Mouse (Mus musculus) liver, embryonic 16.5 days (tissue): ENCODE data around the gene Pex7. TPM values are rescaled to one million over a fixed set of nuclear protein-coding genes. Genes with fewer than 3 reads are reported as not detected.
"Not testable (repeated sequence)": the region's sequence is repeated elsewhere in the genome, so short reads cannot be mapped to it uniquely, and the experiment has no call there.

ENCODE experiments used
- ATAC-seq: fragments of 200-750 bp; cut with Nextera tagmentation; 2 replicates; pipeline ENCODE4 v1.8.0; 2017; ENCODE audit warnings: low read depth, mild to moderate bottlenecking, moderate number of reproducible peaks, moderate library complexity
- H3K27ac ChIP-seq: fragments of 300-500 bp; sonication (generic); 2 replicates; pipeline ENCODE4 v1.5.1; 2014; ENCODE audit warnings: mild to moderate bottlenecking, low read length
- H3K27me3 ChIP-seq: fragments of 300-500 bp; sonication (generic); 2 replicates; pipeline ENCODE4 v1.6.1; 2014; ENCODE audit warnings: low read depth, low read length, mixed read lengths; ENCODE audit not compliant: control insufficient read depth, insufficient read depth
- H3K36me3 ChIP-seq: fragments of 300-500 bp; sonication (generic); 2 replicates; pipeline ENCODE4 v1.6.1; 2014; ENCODE audit warnings: mild to moderate bottlenecking; ENCODE audit not compliant: control insufficient read depth, insufficient read depth
- H3K4me1 ChIP-seq: fragments of 300-500 bp; sonication (generic); 2 replicates; pipeline ENCODE4 v1.6.1; 2014; ENCODE audit warnings: low read depth, low read length, mixed read lengths; ENCODE audit not compliant: control insufficient read depth
- H3K4me2 ChIP-seq: fragments of 300-500 bp; sonication (generic); 2 replicates; pipeline ENCODE4 v1.6.1; 2014; ENCODE audit warnings: low read depth, low read length, mixed read lengths
- H3K4me3 ChIP-seq: fragments of 300-500 bp; sonication (generic); 2 replicates; pipeline ENCODE4 v1.5.1; 2014; ENCODE audit warnings: low read depth, mild to moderate bottlenecking, low read length
- H3K9ac ChIP-seq: fragments of 300-500 bp; sonication (generic); 2 replicates; pipeline ENCODE4 v1.6.1; 2014; ENCODE audit warnings: low read depth, low read length
- H3K9me3 ChIP-seq: fragments of 300-500 bp; sonication (generic); replicated peaks from 2 replicates; pipeline ENCODE4 v1.6.1; 2016; ENCODE audit warnings: low read length; ENCODE audit not compliant: control insufficient read depth
- WGBS: fragments of 180-500 bp; shearing (Covaris S2); extraction: QIAGEN DNeasy Blood & Tissue Kit; methylation state at CpG from one replicate; pipeline ENCODE4 v1.1.7; 2014; ENCODE audit not compliant: insufficient replicate concordance; 5-methylcytosine and 5-hydroxymethylcytosine counted together
- polyA plus RNA-seq: library from polyadenylated mRNA; unstranded; fragments of >200 nt; fragmentation: Nextera tagmentation; extraction: Ambion mirVana; gene quantifications from 2 replicates; pipeline ENCODE4 v1.2.1, GENCODE M21; 2015

The Pex7 gene
- polyA plus RNA-seq, 1 experiment from 2014 or later, result 33.1 TPM

GRCm38 (mm10) chr10:19936961-19937708 lies 29.6 kb upstream of the Pex7 start:
- peak overlapping the region; percentile 23; the same call in 1 of the 2 replicates for H3K4me2 ChIP-seq
- no peak overlapping the region for H3K9ac ChIP-seq
- 55% methylated on average over 9 of the region's 9 CpGs for WGBS
- no peaks in the 10 kb centered on the region for H3K9me3 ChIP-seq
- no peaks in the 10 kb centered on the region for H3K36me3 ChIP-seq
- ATAC-seq, result no peak
- H3K4me1 ChIP-seq, result peaks cover 14% of the 10 kb centered on the region
- H3K27me3 ChIP-seq, result peaks cover 31% of the 10 kb centered on the region
- H3K4me3 ChIP-seq, result no peak overlapping the region
- H3K27ac ChIP-seq, result peak overlapping the region; percentile 46; the same call in 1 of the 2 replicates

- Histone ChIP-seq H3K27ac (no peak overlapping the region), H3K4me1 (peaks cover 14% of the 10 kb centered on the region), H3K4me3 (0 out of 2 replicates have a peak overlapping the region, but pooled peaks have one; percentile 5), H3K36me3 (no peaks in the 10 kb centered on the region), H3K27me3 (peaks cover 31% of the 10 kb centered on the region), H3K4me2 (peak overlapping the region; percentile 77; the same call in 1 of the 2 replicates), H3K9ac (no peak overlapping the region), H3K9me3 (no peaks in the 10 kb centered on the region)
- WGBS, result 55% methylated on average over 4 of the region's 4 CpGs
- no peak for ATAC-seq
Measured at GRCm38 (mm10) chr10:19935821-19936367, 28.4 kb upstream of the Pex7 start.

GRCm38 (mm10) chr10:19935295-19935623 lies 27.8 kb upstream of the Pex7 start:
- H3K4me1 ChIP-seq, result peaks cover 11% of the 10 kb centered on the region
- H3K4me2 ChIP-seq, result peak overlapping the region; percentile 77
- H3K9me3 ChIP-seq, result no peaks in the 10 kb centered on the region
- H3K9ac ChIP-seq, result no peak overlapping the region; the same call in 1 of the 2 replicates
- H3K27me3 ChIP-seq, result peaks cover 31% of the 10 kb centered on the region
- 6% methylated on average over 10 of the region's 10 CpGs for WGBS
- H3K27ac ChIP-seq, result no peak overlapping the region
- peak overlapping the region; percentile 69 for H3K4me3 ChIP-seq
- ATAC-seq, result no peak
- H3K36me3 ChIP-seq, result no peaks in the 10 kb centered on the region

- no peaks in the 10 kb centered on the region for H3K9me3 ChIP-seq
- peaks cover 6% of the 10 kb centered on the region for H3K4me1 ChIP-seq
- peak; percentile 17 for ATAC-seq
- H3K36me3 ChIP-seq, result no peaks in the 10 kb centered on the region
- H3K27ac ChIP-seq, result peak within 1 kb of the TSS; percentile 72
- H3K4me3 ChIP-seq, result peak within 1 kb of the TSS; percentile 69
- peaks cover 31% of the 10 kb centered on the region for H3K27me3 ChIP-seq
- H3K9ac ChIP-seq, result peak within 1 kb of the TSS; percentile 66
- WGBS, result 0% methylated on average over 71 of the region's 95 CpGs
- H3K4me2 ChIP-seq, result peak within 1 kb of the TSS; percentile 77
Measured at GRCm38 (mm10) chr10:19934384-19935294, 27.1 kb upstream of the Pex7 start, which contains the start of gene Map3k5. Map3k5 (plus strand) TSS chr10:19934472.

- H3K36me3 ChIP-seq, result no peaks in the 10 kb centered on the region
Measured at GRCm38 (mm10) chr10:19933511-19934383, 26.3 kb upstream of the Pex7 start.

GRCm38 (mm10) chr10:19932986-19933385 lies 25.5 kb upstream of the Pex7 start:
- no peaks in the 10 kb centered on the region; the same call in none of the 2 replicates for H3K4me1 ChIP-seq
- H3K4me2 ChIP-seq, result peak overlapping the region; percentile 77
- no peak for ATAC-seq
- H3K27ac ChIP-seq, result no peak overlapping the region
- no peaks in the 10 kb centered on the region for H3K36me3 ChIP-seq
- H3K9me3 ChIP-seq, result no peaks in the 10 kb centered on the region
- WGBS, result 36% methylated on average over 3 of the region's 3 CpGs
- H3K9ac ChIP-seq, result no peak overlapping the region
- peaks cover 31% of the 10 kb centered on the region for H3K27me3 ChIP-seq
- H3K4me3 ChIP-seq, result no peak overlapping the region

More at GRCm38 (mm10) chr10:19933511-19934383, 26.3 kb upstream of the Pex7 start:
- Histone ChIP-seq H3K9me3 (no peaks in the 10 kb centered on the region), H3K4me3 (peak overlapping the region; percentile 69), H3K4me1 (peaks cover 3% of the 10 kb centered on the region), H3K4me2 (peak overlapping the region; percentile 77), H3K9ac (peak overlapping the region; percentile 66), H3K27me3 (peaks cover 31% of the 10 kb centered on the region), H3K27ac (peak overlapping the region; percentile 72)
- peak; percentile 83 for ATAC-seq
- under 1% methylated on average over 88 of the region's 97 CpGs for WGBS

- ATAC-seq, result no peak
- 70% methylated on average over 1 of the region's 1 CpGs for WGBS
- Histone ChIP-seq H3K27ac (no peak overlapping the region), H3K9ac (no peak overlapping the region), H3K4me3 (no peak overlapping the region), H3K9me3 (no peaks in the 10 kb centered on the region), H3K27me3 (peaks cover 9% of the 10 kb centered on the region), H3K4me2 (no peak overlapping the region), H3K4me1 (no peaks in the 10 kb centered on the region), H3K36me3 (no peaks in the 10 kb centered on the region)
Measured at GRCm38 (mm10) chr10:19928205-19928604, 20.7 kb upstream of the Pex7 start.

GRCm38 (mm10) chr10:19926391-19926897 lies 19.0 kb upstream of the Pex7 start:
- H3K9me3 ChIP-seq, H3K27ac ChIP-seq, H3K36me3 ChIP-seq, H3K4me3 ChIP-seq, H3K27me3 ChIP-seq, H3K9ac ChIP-seq, H3K4me1 ChIP-seq, H3K4me2 ChIP-seq, ATAC-seq: not testable (repeated sequence)
- 74% methylated on average over 4 of the region's 4 CpGs for WGBS
